Mouse (Mus musculus): Measurements from ENCODE around the gene Vmn2r48. TPM values are rescaled to one million over a fixed set of nuclear protein-coding genes. Genes with fewer than 3 reads are reported as not detected.
"Not testable (repeated sequence)": the region's sequence is repeated elsewhere in the genome, so short reads cannot be mapped to it uniquely, and the experiment has no call there.

Vmn2r48 gene
- polyA plus RNA-seq (2014; fragmentation: Nextera tagmentation; extraction: Ambion mirVana): not detected in 2 replicates

- H3K4me2 ChIP-seq (ENCODE audit: low read depth, low read length); H3K27me3 ChIP-seq (ENCODE audit: control insufficient read depth, insufficient read depth, low read length); H3K4me3 ChIP-seq (ENCODE audit: low read depth, low read length); H3K4me1 ChIP-seq (ENCODE audit: control insufficient read depth, insufficient read depth, low read length); H3K9ac ChIP-seq (replicated peaks; ENCODE audit: low read depth, low read length); H3K27ac ChIP-seq (ENCODE audit: low read depth, low read length); ATAC-seq (ENCODE audit: low read depth); H3K9me3 ChIP-seq (ENCODE audit: control insufficient read depth, low read length); H3K36me3 ChIP-seq (ENCODE audit: control insufficient read depth, insufficient read depth, low read length): not testable (repeated sequence)
- WGBS: 79% methylated on average over 2 of the region's 2 CpGs
Observed at GRCm38 (mm10) chr7:9953485-9953884, at the start of gene Vmn2r48. Gene Vmn2r48 (minus strand): TSS chr7:9953585.

DNA sequence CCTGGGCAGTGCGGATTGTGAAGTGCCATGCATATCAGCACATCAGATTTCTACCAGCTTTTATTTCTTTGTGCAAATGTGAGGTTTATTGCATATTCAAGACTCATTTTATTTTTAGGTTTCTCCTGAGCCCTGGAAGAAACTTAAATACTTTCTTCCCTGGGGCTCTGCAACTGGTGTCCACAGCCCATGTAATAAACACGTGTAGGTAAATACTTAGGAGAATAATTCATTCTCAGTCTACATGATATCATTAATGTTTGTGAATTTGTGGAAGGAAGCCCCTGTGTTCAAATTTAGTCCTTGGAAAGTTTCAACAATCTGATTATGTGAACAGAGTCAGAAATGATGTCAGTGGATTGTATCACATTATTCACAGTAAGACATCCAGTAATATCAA lies 38.8 kb upstream of the Vmn2r48 start, which contains the start of gene Vmn2r49:
Gene Vmn2r49, minus strand, starts transcription at position 101 of the 400 bp plus-strand sequence.
- H3K4me2 ChIP-seq (ENCODE audit: low read depth, low read length); H3K4me3 ChIP-seq (ENCODE audit: low read depth, low read length); H3K4me1 ChIP-seq (ENCODE audit: control insufficient read depth, insufficient read depth, low read length); H3K36me3 ChIP-seq (ENCODE audit: control insufficient read depth, insufficient read depth, low read length); H3K27me3 ChIP-seq (ENCODE audit: control insufficient read depth, insufficient read depth, low read length); H3K9me3 ChIP-seq (ENCODE audit: control insufficient read depth, low read length); ATAC-seq (ENCODE audit: low read depth); H3K27ac ChIP-seq (ENCODE audit: low read depth, low read length); H3K9ac ChIP-seq (replicated peaks; ENCODE audit: low read depth, low read length): not testable (repeated sequence)
- WGBS: no CpG with 5 or more reads among the region's 2 CpGs

Other genes starting within 250 kb of the Vmn2r48 start
- not detected in 2 replicates for gene Vmn2r46, start 183.0 kb downstream of the Vmn2r48 start, polyA plus RNA-seq (2014; fragmentation: Nextera tagmentation; extraction: Ambion mirVana)
- gene Vmn2r47, start 112.3 kb downstream of the Vmn2r48 start, polyA plus RNA-seq (2014; fragmentation: Nextera tagmentation; extraction: Ambion mirVana): not detected in 2 replicates
- not detected in 2 replicates for gene Vmn2r49, start 38.7 kb upstream of the Vmn2r48 start, polyA plus RNA-seq (2014; fragmentation: Nextera tagmentation; extraction: Ambion mirVana)
- gene Vmn2r50, start 99.7 kb upstream of the Vmn2r48 start, polyA plus RNA-seq (2014; fragmentation: Nextera tagmentation; extraction: Ambion mirVana): not detected in 2 replicates
- not detected in 2 replicates for gene Vmn2r51, start 152.2 kb upstream of the Vmn2r48 start, polyA plus RNA-seq (2014; fragmentation: Nextera tagmentation; extraction: Ambion mirVana)
- gene Vmn2r52, start 223.0 kb upstream of the Vmn2r48 start, polyA plus RNA-seq (2014; fragmentation: Nextera tagmentation; extraction: Ambion mirVana): not detected in 2 replicates

All from neural tube, embryonic 14.5 days (tissue).